Mouse (Mus musculus) stomach, postnatal 0 days (tissue): ENCODE results near the gene Med13l. TPM values are rescaled to one million over a fixed set of nuclear protein-coding genes. Genes with fewer than 3 reads are reported as not detected.
"Not testable (repeated sequence)": the region's sequence is repeated elsewhere in the genome, so short reads cannot be mapped to it uniquely, and the experiment has no call there.

Experiments
- ATAC-seq: fragments of 200-750 bp; cut with Nextera tagmentation; 2 replicates; pipeline ENCODE4 v1.8.0; 2017; ENCODE audit not compliant: low FRiP score, low TSS enrichment
- DNase-seq: peaks from one replicate; pipeline ENCODE4 v3.0.0-alpha.2; 2016; ENCODE audit warnings: low spot score
- H3K27ac ChIP-seq: fragments of 300-500 bp; sonication (generic); replicated peaks from 2 replicates; pipeline ENCODE4 v1.5.1; 2014; ENCODE audit warnings: mild to moderate bottlenecking, control low read depth
- H3K27me3 ChIP-seq: fragments of 300-500 bp; sonication (generic); 2 replicates; pipeline ENCODE4 v1.6.1; 2014; ENCODE audit warnings: low read length; ENCODE audit not compliant: control insufficient read depth, insufficient read depth
- H3K36me3 ChIP-seq: fragments of 300-500 bp; sonication (generic); 2 replicates; pipeline ENCODE4 v1.6.1; 2014; ENCODE audit warnings: low read length, mixed read lengths; ENCODE audit not compliant: control insufficient read depth, insufficient read depth
- H3K4me1 ChIP-seq: fragments of 300-500 bp; sonication (generic); replicated peaks from 2 replicates; pipeline ENCODE4 v1.6.1; 2014; ENCODE audit warnings: antibody characterized with exemption; ENCODE audit not compliant: control insufficient read depth, insufficient read depth
- H3K4me2 ChIP-seq: fragments of 300-500 bp; sonication (generic); replicated peaks from 2 replicates; pipeline ENCODE4 v1.6.1; 2014; ENCODE audit warnings: low read depth, mild to moderate bottlenecking, control low read depth, moderate library complexity
- H3K4me3 ChIP-seq: fragments of 300-500 bp; sonication (generic); 2 replicates; pipeline ENCODE4 v1.5.1; 2014; ENCODE audit warnings: low read depth, low read length, control low read depth
- H3K9ac ChIP-seq: fragments of 300-500 bp; sonication (generic); 2 replicates; pipeline ENCODE4 v1.6.1; 2014; ENCODE audit warnings: mild to moderate bottlenecking, low read length, control low read depth, mixed read lengths
- H3K9me3 ChIP-seq: fragments of 300-500 bp; sonication (generic); 2 replicates; pipeline ENCODE4 v1.6.1; 2016; ENCODE audit warnings: low read length; ENCODE audit not compliant: control insufficient read depth
- CTCF ChIP-seq: IDR thresholded peaks from 2 replicates; pipeline ENCODE4 v1.5.1; 2016; ENCODE audit warnings: antibody characterized with exemption, low read depth, mild to moderate bottlenecking, moderate library complexity
- EP300 ChIP-seq: optimal IDR thresholded peaks from 2 replicates; pipeline ENCODE3; 2016; ENCODE audit warnings: antibody characterized with exemption
- whole genome bisulfite sequencing: fragments of 180-500 bp; shearing (Covaris S2); extraction: QIAGEN DNeasy Blood & Tissue Kit; methylation state at CpG from one replicate; pipeline ENCODE4 v1.1.7; 2014; 5-methylcytosine and 5-hydroxymethylcytosine counted together
- polyA plus RNA-seq: library from polyadenylated mRNA; unstranded; fragments of >200 nt; fragmentation: Nextera tagmentation; extraction: Ambion mirVana; gene quantifications from 2 replicates; pipeline ENCODE4 v1.2.1, GENCODE M21; 2015

The Med13l gene
- polyA plus RNA-seq, 1 experiment from 2014 or later, result 5.4 TPM

GRCm38 (mm10) chr5:118646897-118647296, 86.4 kb downstream of the Med13l start:
- no peaks in the 10 kb centered on the region for H3K27me3 ChIP-seq
- H3K9ac ChIP-seq, result no peak overlapping the region
- ATAC-seq (no peak), DNase-seq (no peak)
- no peaks in the 10 kb centered on the region for H3K9me3 ChIP-seq
- WGBS, result 45% methylated on average over 5 of the region's 5 CpGs
- H3K4me2 ChIP-seq, result no peak overlapping the region
- peaks cover 11% of the 10 kb centered on the region for H3K4me1 ChIP-seq
- H3K36me3 ChIP-seq, result no peaks in the 10 kb centered on the region
- TF ChIP-seq CTCF (no peak), EP300 (no peak)
- no peak overlapping the region for H3K27ac ChIP-seq
- H3K4me3 ChIP-seq, result no peak overlapping the region

- 0 out of 2 replicates have a peak overlapping the region, but pooled peaks have one; percentile 31 for H3K27ac ChIP-seq
Measured at GRCm38 (mm10) chr5:118647384-118647783, 86.9 kb downstream of the Med13l start.

GRCm38 (mm10) chr5:118649215-118650006, 88.9 kb downstream of the Med13l start:
- no peaks in the 10 kb centered on the region for H3K27me3 ChIP-seq
- no peaks in the 10 kb centered on the region for H3K36me3 ChIP-seq
- no peak overlapping the region for H3K4me3 ChIP-seq
- DNase-seq (peak; percentile 45), ATAC-seq (peak; percentile 65)
- no peak overlapping the region; the same call in 1 of the 2 replicates for H3K27ac ChIP-seq
- H3K9me3 ChIP-seq, result no peaks in the 10 kb centered on the region
- H3K4me1 ChIP-seq, result peaks cover 11% of the 10 kb centered on the region
- H3K9ac ChIP-seq, result no peak overlapping the region
- 55% methylated on average over 10 of the region's 10 CpGs for WGBS
- H3K4me2 ChIP-seq, result peak overlapping the region; percentile 12; the same call in 1 of the 2 replicates
- TF ChIP-seq CTCF, result no peak
- TF ChIP-seq EP300, result no peak

More at GRCm38 (mm10) chr5:118647384-118647783, 86.9 kb downstream of the Med13l start:
- Histone ChIP-seq H3K27me3 (no peaks in the 10 kb centered on the region), H3K9me3 (no peaks in the 10 kb centered on the region), H3K4me1 (peaks cover 11% of the 10 kb centered on the region), H3K4me3 (no peak overlapping the region), H3K36me3 (no peaks in the 10 kb centered on the region), H3K9ac (no peak overlapping the region), H3K4me2 (no peak overlapping the region)
- 46% methylated on average over 6 of the region's 6 CpGs for WGBS
- TF ChIP-seq EP300 (no peak), CTCF (no peak)
- DNase-seq, result no peak
- ATAC-seq, result no peak

- no peak; the same call in 1 of the 2 replicates for ATAC-seq
- no peak for TF ChIP-seq CTCF
- TF ChIP-seq EP300, result no peak
- DNase-seq, result no peak
- Histone ChIP-seq H3K27me3 (no peaks in the 10 kb centered on the region), H3K36me3 (no peaks in the 10 kb centered on the region), H3K9ac (no peak overlapping the region), H3K4me3 (no peak overlapping the region), H3K4me1 (peaks cover 11% of the 10 kb centered on the region), H3K4me2 (peak overlapping the region; percentile 12; the same call in 1 of the 2 replicates), H3K27ac (no peak overlapping the region; the same call in 1 of the 2 replicates), H3K9me3 (no peaks in the 10 kb centered on the region)
- 55% methylated on average over 4 of the region's 4 CpGs for WGBS
Measured at GRCm38 (mm10) chr5:118650007-118650548, 89.6 kb downstream of the Med13l start.

DNA sequence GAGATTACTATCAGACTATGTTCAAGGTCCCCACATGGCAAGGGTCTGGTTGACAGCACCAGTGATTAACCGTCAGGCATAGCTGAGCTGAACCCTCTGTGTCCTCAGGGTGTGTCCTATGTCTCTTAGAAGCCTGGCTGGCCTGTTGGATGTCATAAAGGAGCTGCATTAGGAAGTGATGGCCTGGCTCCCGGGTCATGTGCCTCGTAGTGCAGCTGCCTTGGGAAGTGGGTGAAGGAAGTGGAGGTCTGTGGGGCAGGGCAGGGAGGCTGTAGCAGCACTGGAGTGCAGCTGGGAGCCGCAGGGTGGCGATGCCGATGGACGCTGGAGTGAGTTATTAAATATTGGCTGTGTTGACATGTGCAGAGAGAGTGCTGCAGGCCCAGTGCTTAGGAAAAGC, 90.3 kb downstream of the Med13l start:
- no peak for ATAC-seq
- no peaks in the 10 kb centered on the region for H3K27me3 ChIP-seq

DNA sequence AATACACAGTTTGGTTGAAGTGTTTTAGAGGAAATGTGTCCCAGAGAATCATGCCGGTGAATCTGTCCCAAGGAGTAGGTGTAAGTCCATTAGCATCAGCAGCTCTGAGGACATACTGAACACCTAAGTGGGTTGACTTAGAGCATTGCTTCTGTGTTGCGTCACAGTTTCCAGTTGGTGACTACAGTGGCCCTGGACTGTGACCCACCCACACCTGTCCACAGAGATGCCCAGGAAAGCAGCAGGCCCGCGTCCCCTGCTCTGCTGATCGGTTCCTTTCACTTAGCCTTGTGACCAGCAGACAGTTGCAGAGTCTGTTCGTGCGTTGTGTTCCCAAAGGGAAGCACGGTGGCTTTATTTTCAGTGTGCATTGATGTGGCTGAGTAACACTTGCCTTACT, 92.1 kb downstream of the Med13l start:
- no peaks in the 10 kb centered on the region for H3K9me3 ChIP-seq
- H3K9ac ChIP-seq, result no peak overlapping the region
- H3K4me1 ChIP-seq, result peaks cover 7% of the 10 kb centered on the region; the same call in 1 of the 2 replicates
- ATAC-seq (no peak), DNase-seq (no peak)
- H3K4me2 ChIP-seq, result no peak overlapping the region
- H3K4me3 ChIP-seq, result no peak overlapping the region
- WGBS, result 79% methylated on average over 8 of the region's 8 CpGs
- H3K27ac ChIP-seq, result no peak overlapping the region
- no peak for TF ChIP-seq CTCF
- TF ChIP-seq EP300, result no peak
- H3K36me3 ChIP-seq, result no peaks in the 10 kb centered on the region
- H3K27me3 ChIP-seq, result no peaks in the 10 kb centered on the region

More for the DNA sequence above, 90.3 kb downstream of the Med13l start:
- H3K4me1 ChIP-seq, result peaks cover 11% of the 10 kb centered on the region
- no peak for DNase-seq
- no peak overlapping the region for H3K9ac ChIP-seq
- no peaks in the 10 kb centered on the region for H3K36me3 ChIP-seq
- H3K9me3 ChIP-seq, result no peaks in the 10 kb centered on the region
- TF ChIP-seq EP300 (no peak), CTCF (peak; percentile 27; the same call in 1 of the 2 replicates)
- H3K27ac ChIP-seq, result no peak overlapping the region
- H3K4me2 ChIP-seq, result no peak overlapping the region
- no peak overlapping the region for H3K4me3 ChIP-seq
- WGBS, result 42% methylated on average over 7 of the region's 7 CpGs

GRCm38 (mm10) chr5:118653119-118653518, 92.6 kb downstream of the Med13l start:
- H3K27me3 ChIP-seq, result not testable (repeated sequence)
- WGBS, result 94% methylated on average over 5 of the region's 5 CpGs

More at GRCm38 (mm10) chr5:118653119-118653518, 92.6 kb downstream of the Med13l start:
- not testable (repeated sequence) for DNase-seq, H3K9me3 ChIP-seq, H3K27ac ChIP-seq, H3K4me2 ChIP-seq, H3K4me3 ChIP-seq, ATAC-seq, H3K36me3 ChIP-seq, H3K9ac ChIP-seq, H3K4me1 ChIP-seq
